Mouse (Mus musculus): ENCODE measurements around the gene Pop5. TPM values are rescaled to one million over a fixed set of nuclear protein-coding genes. Genes with fewer than 3 reads are reported as not detected.
A peak's percentile ranks its signal among the peaks of the same experiment; 100 is the strongest.

Gene Pop5
- total RNA-seq, 2 experiments from 2014 or later: 27.9 to 28.2 TPM

DNA sequence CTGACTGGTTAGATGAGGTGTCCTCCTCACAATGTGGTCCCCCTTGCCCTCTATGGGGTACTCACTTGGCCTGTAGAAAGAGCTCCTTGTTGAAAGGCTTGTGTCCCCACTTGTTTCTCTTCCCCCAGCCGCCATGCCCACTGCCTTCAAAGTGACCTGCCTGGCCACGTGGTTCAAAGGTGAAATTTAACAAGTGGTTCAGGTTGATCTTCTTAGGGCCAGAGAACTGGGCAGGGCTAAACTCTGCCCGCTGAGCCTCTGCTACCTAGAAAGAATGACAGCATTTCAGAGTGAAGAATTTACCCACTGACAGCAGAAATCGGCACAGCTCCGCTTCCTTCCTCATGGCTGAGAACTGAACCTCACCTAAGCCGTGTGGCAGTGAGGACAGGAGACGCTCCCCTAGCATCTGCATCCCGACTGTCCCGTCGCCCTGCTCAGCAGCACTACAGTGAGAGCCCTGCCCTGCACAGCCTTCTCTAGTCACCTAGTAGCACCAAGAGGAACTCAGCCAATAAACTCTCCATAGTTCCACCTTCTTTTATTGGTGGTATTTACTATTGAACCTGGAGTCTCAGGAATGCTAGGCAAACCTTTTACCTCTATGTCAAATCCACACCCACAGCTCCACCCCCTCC is 21.4 kb downstream of the Pop5 start:
- no peak for DNase-seq
- intact Hi-C loops (cut with DNase I): no loop called here

DNA sequence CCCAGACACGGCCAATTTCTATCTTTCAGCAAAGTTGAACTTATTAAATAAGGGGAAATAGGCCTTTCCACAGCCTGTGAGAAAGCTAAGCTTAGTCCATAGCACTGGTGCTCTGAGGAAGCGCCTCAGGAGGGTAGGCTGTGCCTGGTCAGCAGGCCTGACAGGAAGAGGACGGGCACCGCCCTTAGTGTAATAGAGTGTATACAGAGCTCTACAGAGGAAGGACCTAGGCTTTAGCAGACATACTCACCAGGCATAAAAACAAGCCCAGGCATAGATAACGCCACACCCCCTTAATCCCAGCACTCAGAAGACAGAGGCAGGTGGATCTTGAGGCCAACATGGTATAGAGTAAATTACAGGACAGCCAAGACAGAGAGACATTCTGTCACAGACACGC is 24.7 kb downstream of the Pop5 start:
- no peak for DNase-seq
- intact Hi-C loops (cut with DNase I): no loop called here

DNA sequence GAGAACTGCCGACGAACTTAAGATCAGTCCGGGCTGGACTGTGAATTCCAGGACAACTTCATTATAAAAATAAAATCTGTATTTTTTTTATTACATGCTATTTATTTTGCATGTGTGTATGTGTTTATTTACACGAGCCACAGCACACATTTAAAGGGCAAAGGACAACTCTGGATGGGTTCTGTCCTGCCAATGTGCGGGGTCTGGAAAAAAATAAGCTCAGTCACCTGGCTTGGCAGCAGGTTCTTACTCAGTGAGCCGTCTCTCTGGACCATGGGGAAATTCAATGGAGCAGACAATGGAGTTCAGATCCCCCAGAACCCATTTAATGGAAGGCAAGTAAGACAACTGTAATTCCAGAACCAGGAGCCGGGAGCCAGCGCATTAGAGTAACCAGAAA is 25.5 kb downstream of the Pop5 start:
- DNase-seq: no peak

DNA sequence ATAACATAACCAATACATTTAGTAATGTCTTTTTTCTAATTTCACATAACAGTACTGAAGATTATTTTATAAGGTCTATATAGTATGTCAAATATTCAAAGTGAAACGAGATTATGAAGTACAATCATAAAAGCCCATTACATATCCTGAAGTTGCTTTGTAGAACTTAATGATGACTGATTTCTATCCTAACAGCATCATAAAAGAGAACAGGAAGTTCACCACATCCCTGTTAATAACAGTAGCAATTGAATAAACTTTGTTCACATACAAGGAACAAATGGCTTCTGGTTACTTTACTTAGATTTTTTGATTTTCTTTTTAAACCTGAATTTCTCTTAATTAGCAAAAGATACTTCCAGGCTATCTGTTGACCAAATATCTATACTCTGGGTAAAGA is 26.2 kb downstream of the Pop5 start:
- intact Hi-C loops (cut with DNase I): no loop called here
- DNase-seq: no peak

More for the DNA sequence above, 25.5 kb downstream of the Pop5 start:
- intact Hi-C loops (cut with DNase I): no loop called here

DNA sequence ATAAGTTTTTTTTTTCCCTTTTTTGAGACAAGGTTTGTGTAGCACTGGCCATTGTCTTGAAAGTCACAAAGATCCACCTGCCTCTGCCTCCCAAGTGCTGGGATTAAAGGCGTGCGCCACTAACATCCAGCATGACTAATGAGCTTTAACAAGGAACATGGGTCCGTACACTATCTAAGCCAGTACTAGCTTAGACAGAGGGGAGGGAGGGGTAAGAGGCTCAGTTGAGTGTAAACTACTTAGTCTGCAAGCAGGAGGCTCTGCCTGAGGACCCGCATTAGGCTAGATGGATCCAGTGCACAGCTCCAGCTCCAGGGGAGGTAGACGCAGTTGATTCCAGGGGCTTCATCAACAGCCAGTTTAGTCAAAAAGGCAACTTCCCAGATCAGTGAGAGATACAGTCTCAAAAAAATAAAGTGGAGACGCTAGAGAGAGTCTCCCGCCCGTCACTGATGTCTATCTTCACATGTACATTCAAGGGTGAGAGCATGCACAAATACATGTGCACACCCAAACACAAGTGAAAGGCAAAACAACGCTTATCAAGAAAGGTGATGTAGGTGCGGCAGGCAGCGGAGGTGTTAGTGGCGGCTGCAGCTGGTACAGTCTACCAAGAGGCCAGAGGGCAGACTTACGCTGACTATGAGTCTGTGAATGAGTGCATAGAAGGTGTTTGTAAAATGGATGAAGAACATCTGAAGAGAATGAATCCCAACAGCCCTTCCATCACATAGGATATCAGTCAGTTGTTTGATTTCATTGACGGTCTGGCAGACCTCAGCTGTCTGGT is 27.1 kb downstream of the Pop5 start:
- intact Hi-C loops (cut with DNase I): no loop called here

DNA sequence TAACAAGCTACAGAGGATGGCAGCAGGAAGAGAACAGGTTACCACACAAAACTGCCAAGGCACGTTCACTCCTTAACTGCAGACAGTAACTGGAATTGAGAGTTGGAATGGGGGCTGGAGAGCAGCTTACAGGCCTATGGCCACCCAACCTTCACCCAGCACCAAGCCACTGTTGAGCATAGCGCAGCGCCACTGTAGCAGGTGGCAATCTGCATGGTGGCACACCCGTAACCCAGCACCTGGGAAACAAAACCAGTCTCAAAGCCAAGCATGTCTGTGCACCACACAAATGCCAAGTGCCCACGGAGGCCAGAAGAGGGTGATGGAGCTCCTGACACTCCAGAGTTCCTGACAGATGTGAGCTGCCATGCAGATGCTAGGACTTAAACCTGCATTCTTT is 30.7 kb downstream of the Pop5 start:
- intact Hi-C loops (cut with DNase I): no loop called here
- no peak for DNase-seq

More for the DNA sequence above, 27.1 kb downstream of the Pop5 start:
- no peak for DNase-seq

DNA sequence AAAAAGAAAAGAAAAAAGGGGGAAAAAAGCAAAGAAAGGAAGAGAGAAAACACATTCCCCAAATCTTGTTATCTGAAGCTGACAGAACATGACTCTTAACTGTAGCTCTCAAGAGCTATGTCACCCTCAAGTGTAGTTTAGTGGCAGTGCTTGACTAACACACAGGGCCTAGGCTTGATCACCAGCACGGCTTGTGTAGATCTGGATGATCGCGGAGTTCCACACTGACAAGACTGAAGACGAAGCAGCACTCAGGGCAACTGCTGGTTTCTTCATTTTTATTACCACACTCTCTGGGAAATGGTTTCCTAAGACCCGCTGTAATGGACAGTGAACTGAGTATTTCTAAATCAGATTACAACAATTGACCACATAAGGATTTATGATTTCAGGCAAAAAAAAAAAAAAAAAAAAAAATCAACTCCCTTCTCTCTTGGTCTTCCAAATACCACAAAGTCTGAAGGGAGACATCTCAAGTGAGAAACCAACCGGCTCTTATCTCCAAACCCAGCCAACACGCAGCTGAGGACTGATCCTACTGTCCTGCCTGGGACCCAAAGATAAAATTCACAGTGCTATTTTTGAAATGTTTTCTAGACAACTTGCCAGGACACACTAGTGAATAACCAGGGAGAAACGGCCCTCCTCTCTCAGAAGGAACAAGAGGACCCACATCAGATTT is 31.3 kb downstream of the Pop5 start:
- intact Hi-C loops (cut with DNase I): no loop called here
- DNase-seq: no peak

DNA sequence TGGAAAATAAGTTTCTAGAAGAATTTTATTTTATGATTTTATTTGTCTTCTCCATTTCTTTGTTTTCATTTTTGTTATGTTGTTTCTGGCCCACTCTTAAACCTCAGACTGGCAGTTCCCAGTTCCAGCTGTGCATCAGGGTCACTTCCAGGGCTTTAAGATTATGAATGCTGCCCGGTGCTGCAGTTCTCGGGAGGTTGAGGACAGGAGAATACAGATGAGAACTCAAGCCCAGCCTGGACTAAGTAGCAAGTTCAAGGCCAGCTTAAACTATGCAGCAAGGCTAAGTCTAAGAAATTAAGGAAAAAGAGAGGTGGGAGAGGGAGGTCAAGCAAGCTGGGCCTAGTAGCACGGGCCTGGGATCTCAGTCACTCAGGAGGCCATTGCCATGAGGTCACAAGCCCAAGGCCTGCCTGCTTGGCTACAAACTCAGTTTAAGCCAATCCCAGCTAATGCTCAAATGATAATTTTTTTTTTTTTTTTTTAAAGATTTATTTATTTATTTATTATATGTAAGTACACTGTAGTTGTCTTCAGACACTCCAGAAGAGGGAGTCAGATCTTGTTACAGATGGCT is 31.9 kb downstream of the Pop5 start:
- intact Hi-C loops (cut with DNase I): no loop called here
- no peak for DNase-seq

DNA sequence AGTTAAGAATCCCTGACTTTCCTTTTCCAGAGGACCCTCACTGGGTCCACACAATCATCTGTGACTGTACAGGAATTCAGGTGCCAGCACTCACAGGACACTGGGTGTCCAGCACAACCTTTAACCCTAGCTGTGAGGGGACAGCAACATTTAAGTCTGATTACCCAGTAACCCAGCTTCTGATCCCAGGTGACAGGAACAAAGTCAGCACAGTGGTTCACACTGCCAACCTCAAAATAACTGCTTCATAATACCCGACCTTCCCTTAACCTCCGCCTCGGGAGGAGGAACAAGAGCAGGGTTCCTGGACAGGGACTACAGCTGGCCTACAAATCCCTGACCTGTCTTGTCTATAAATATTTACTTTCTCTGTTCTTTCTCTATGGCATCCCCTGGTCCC is 32.6 kb downstream of the Pop5 start:
- intact Hi-C loops (cut with DNase I): no loop called here

DNA sequence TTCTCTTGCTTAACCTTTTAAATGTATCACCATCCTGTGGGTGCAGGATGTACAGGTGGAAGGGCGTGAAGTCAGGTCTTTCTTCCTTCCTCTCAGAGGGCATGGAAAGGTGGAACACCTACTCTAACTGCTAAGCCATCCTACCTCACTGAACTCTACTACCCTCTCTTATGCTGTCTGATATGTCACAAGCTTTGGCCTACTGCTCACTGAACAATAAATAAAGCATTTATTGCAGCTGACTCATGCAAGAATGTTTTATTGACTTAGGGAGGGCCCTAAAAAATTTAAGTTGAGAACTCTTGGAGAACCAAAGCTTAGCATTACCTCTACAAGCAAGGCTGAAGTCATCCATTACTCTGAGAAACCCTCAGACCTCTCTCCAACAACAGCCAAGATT is 34.3 kb downstream of the Pop5 start:
- intact Hi-C loops (cut with DNase I): loop anchor here (5.0 kb wide), 1 partner anchor 33 kb away; the partner anchor contains the start of gene Pop5
- no peak for DNase-seq

More for the DNA sequence above, 32.6 kb downstream of the Pop5 start:
- DNase-seq: no peak

DNA sequence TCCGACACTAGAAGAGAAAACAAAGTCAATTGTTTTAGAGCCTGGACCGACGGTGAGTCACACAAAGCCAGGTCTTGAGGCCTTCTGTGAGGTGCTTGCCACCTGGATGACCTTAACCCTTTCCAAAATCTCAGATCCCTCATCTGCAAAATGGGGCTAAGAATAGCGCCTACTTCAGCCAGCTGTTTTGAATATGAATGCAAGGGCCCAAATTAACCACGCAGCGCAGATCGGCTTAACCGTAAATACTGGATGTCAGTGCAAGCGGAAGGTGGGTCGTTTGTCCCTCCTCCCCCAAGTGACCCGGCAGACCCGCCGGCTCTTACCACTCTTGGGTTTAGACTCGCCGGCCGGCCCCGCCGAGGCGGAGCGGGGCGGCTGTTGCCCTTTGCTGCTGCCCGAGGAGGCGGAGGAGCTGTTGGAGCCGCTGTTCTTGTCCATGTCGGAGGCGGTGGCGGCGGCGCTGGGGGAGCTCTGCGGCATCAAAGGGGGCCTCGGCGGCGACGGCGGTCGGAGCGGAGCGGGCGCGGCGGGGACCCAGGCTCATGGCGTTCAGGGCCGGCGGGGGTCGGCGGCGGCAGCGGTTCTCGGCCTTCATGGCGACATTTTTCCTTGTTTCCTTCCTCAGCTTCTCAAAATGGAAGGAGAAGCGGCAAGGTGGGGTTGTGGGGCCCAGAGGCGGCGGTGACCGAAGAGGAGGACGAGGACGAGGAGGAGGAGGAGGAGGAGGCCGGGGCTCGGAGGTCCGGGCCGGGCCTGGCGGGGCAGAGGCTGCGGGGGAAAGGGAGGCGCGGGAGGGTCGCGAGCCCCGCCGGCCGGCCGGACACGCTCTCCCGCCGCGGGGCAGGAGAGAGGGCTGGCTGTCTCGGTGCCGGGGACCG is 36.5 kb downstream of the Pop5 start:
- peak in 1 of 2 experiments; percentile 41 for DNase-seq
- intact Hi-C loops (cut with DNase I): loop anchor here (5.0 kb wide), 1 partner anchor 35 kb away; the partner anchor contains the start of gene Pop5

DNA sequence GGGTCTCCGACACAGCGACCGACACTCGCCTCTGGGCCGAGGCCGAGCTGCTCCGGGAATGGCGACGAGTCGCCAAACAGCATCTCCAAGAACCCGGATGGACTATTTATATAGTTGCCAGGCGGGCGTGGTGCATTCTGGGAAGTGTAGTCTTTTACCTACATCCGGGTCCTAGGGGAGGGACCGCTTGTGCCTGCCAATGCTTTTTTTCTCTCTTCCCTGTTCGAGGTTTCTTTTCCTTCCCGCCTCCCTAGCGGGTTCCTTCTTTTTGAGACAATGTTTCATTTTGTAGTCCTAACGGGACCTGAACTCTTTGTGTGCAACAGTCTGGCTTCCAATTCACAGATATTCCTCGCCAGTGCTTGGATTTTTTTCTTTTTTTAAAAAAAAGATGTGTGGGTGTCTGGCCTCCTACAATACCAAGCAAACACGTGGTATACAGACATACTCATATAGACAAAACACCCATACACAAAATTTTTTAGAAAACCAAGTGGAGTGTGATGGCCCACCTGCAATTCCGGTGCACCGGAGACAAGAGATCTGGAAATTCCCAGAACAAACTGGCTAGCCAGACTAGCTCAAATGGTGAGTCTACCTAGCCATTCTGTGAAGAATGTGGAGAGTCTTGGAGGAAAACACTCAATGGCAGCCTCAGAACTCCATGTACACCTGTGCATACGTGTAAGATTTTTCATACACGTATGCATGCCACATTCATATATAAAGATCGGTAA is 37.3 kb downstream of the Pop5 start, which contains the start of gene Rnf10:
Rnf10 (minus strand) TSS at position 87 of the 737 bp plus-strand sequence.
- intact Hi-C loops (cut with DNase I): loop anchor here (5.0 kb wide), 1 partner anchor 36 kb away; the partner anchor contains the start of gene Pop5
- DNase-seq: peak; percentile 94 to 99

DNA sequence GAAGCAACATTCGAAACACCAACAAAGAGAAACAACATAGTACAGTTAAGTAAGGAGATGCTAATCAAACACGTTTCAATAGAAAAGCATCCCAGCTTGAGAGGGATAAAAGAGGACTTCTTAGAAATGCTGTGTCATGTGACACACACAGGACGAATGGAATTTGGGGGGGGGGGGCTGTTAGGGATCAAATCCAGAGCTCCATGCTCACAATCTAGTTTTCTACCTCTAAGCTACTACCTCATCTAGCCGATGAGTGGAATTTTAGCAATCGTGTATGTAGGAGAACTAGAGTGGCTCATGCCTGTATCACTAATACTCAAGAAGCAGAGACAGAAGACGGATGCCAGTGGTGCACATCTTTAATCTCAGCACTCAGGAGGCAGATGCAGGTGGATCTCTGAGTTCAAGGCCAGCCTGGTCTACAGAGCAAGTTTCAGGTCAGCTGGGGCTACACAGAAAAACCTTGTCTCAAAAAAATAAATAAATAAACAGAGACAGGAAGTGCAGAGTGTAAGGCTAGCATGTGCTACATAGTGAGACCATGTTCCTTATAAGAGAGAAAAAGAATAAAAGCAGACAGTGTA is 38.0 kb downstream of the Pop5 start:
- intact Hi-C loops (cut with DNase I): loop anchor here (5.0 kb wide), 1 partner anchor 36 kb away; the partner anchor contains the start of gene Pop5
- no peak for DNase-seq

DNA sequence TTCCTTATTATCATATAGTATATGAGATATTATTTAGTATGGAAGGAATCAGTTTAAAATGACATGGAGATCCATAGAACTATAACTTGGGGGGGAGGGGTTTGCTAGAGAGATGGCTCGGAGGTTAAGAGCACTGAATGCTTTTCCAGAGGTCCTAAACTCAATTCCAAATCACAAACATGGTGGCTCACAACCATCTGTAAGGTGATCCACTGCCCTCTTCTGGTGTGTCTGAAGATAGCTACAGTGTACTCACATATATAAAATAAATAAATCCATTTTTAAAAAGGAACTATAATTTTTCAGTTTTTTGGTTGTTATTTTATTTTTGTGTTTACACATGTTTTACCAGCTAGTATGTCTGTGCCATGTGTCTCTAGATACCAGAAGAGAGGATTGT is 38.7 kb downstream of the Pop5 start:
- DNase-seq: no peak
- intact Hi-C loops (cut with DNase I): loop anchor here (5.0 kb wide), 1 partner anchor 37 kb away; the partner anchor contains the start of gene Pop5

DNA sequence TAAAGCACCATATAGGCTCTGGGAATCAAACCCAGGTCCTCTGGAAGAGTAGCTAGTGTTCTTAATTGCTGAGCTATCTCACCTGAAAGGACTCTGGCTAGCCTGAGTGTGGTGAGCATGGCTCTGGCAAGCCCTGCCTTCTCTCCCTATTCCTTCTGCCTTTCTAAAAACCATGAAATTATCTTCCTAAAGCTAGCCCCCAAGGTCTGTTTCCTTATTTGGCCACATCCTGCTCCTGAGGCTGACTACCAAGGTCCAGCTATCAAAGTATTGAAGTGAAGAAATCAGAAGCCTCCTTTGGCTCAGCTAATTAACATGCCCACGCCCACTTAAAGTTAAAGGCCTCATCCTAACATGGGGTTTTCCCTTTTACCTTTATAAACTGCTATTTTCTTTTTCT is 39.1 kb downstream of the Pop5 start:
- intact Hi-C loops (cut with DNase I): loop anchor here (5.0 kb wide), 2 partner anchors 37 to 73 kb away; partner anchors contain the start of genes Cox6a1 and Pop5
- no peak for DNase-seq

DNA sequence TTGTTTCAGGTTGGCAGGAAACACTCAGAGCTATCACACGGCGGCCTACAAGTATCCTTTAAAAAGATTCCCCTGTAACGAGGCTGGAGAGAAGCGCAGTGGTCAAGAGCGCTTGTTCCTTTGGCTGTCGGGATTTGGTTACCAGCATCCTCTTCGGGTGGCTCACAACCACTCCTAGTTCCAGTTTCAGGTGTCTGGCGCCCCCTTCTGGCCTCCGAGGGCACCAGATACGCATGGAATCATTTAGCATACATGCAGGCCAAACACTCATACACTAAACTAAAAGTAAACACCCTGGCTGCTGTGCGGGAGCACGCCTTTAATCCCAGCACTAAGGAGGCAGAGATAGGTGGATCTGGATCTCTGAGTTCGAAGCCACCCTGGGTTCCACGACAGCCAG is 40.4 kb downstream of the Pop5 start:
- intact Hi-C loops (cut with DNase I): loop anchor here (5.0 kb wide), 1 partner anchor 71 kb away; the partner anchor contains the start of gene Cox6a1
- DNase-seq: no peak

DNA sequence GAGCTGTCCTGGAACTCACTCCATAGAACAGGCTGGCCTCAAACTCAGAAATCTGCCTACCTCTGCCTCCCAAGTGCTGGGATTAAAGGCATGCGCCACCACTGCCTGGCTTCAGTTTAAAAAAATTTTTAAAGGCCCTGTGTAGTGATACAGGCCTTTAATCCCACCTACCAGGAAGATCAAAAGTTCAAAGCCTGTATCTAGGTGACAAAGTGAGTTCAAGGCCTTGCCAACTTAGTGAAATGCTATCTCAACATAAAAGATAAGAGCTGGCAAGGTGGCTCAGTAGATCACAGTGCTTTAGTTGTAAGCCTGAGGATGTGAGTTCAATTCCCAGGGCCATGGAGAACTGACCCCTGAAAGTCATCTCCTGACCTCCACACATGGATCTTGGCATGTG is 42.4 kb downstream of the Pop5 start:
- DNase-seq: no peak
- intact Hi-C loops (cut with DNase I): loop anchor here (5.0 kb wide), 1 partner anchor 69 kb away; the partner anchor contains the start of gene Cox6a1

DNA sequence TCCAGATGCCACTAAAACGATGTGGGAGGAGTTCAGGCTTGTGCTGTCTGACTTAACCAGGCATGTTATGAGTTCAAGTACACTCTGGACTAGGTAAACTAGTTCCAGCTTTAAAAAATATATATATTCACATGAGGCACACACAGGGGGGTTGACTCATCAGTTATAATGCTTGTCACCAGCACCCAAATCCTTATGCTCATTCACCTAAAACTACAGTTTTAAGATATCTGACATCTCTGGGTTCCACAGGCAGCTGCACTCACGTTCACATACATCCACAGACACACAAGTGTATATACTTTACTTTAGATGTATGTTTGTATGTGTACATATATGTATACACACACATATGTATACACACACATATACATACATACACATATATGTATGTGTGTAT is 43.1 kb downstream of the Pop5 start:
- no peak for DNase-seq
- intact Hi-C loops (cut with DNase I): loop anchor here (5.0 kb wide), 1 partner anchor 69 kb away; the partner anchor contains the start of gene Cox6a1
